Mouse (Mus musculus) lung, adult 2 months (tissue): ENCODE data around the gene Dtnb.

Experiments
- CTCF ChIP-seq: fragments of 200-500 bp; IDR thresholded peaks from 2 replicates; pipeline ENCODE4 v1.5.1; 2011; ENCODE audit warnings: mild to moderate bottlenecking, low read length, control low read depth; ENCODE audit not compliant: insufficient read depth
- POLR2A ChIP-seq: fragments of 200-500 bp; IDR thresholded peaks from 2 replicates; pipeline ENCODE4 v1.6.1; 2011; ENCODE audit warnings: low read depth, mild to moderate bottlenecking, control low read depth, low read length, borderline replicate concordance; ENCODE audit errors: extremely low read depth

- TF ChIP-seq CTCF (no peak), POLR2A (no peak)
These were observed 87.6 kb downstream of the Dtnb start for GRCm38 (mm10) chr12:3659554-3660311.
